Mouse (Mus musculus) heart, embryonic 13.5 days (tissue): ENCODE data around the gene Vamp8. TPM values are rescaled to one million over a fixed set of nuclear protein-coding genes. Genes with fewer than 3 reads are reported as not detected.

Source experiments
- ATAC-seq: fragments of 200-750 bp; cut with Nextera tagmentation; 2 replicates; pipeline ENCODE4 v1.8.0; 2017; ENCODE audit warnings: moderate TSS enrichment; ENCODE audit not compliant: insufficient number of reproducible peaks, low FRiP score, low TSS enrichment; ENCODE audit errors: extremely low read depth
- H3K27ac ChIP-seq: fragments of 300-500 bp; sonication (generic); replicated peaks from 2 replicates; pipeline ENCODE4 v1.5.1; 2015; ENCODE audit warnings: moderate library complexity, mild to moderate bottlenecking, inconsistent platforms
- H3K27me3 ChIP-seq: fragments of 300-500 bp; sonication (generic); replicated peaks from 2 replicates; pipeline ENCODE4 v1.6.1; 2015; ENCODE audit warnings: mild to moderate bottlenecking, inconsistent platforms
- H3K36me3 ChIP-seq: fragments of 300-500 bp; sonication (generic); 2 replicates; pipeline ENCODE4 v1.6.1; 2015; ENCODE audit warnings: mild to moderate bottlenecking, inconsistent platforms
- H3K4me1 ChIP-seq: fragments of 300-500 bp; sonication (generic); 2 replicates; pipeline ENCODE4 v1.6.1; 2015; ENCODE audit warnings: inconsistent platforms
- H3K4me2 ChIP-seq: fragments of 300-500 bp; sonication (generic); 2 replicates; pipeline ENCODE4 v1.6.1; 2015; ENCODE audit warnings: inconsistent platforms, mild to moderate bottlenecking, moderate library complexity
- H3K4me3 ChIP-seq: fragments of 300-500 bp; sonication (generic); 2 replicates; pipeline ENCODE4 v1.5.1; 2015; ENCODE audit warnings: moderate library complexity, mild to moderate bottlenecking, inconsistent platforms
- H3K9ac ChIP-seq: fragments of 300-500 bp; sonication (generic); 2 replicates; pipeline ENCODE4 v1.6.1; 2015; ENCODE audit warnings: inconsistent platforms, mild to moderate bottlenecking, moderate library complexity
- H3K9me3 ChIP-seq: fragments of 300-500 bp; sonication (generic); 2 replicates; pipeline ENCODE4 v1.6.1; 2016; ENCODE audit warnings: inconsistent platforms
- WGBS: fragments of 180-500 bp; shearing (Covaris S2); methylation state at CpG from one replicate; pipeline ENCODE4 v1.1.7; 2015; ENCODE audit warnings: mixed read lengths; 5-methylcytosine and 5-hydroxymethylcytosine counted together
- polyA plus RNA-seq: library from polyadenylated mRNA; unstranded; fragments of >200 nt; fragmentation: Nextera tagmentation; extraction: Ambion mirVana; gene quantifications from 2 replicates; pipeline ENCODE4 v1.2.1, GENCODE M21; 2015

Gene Vamp8
- polyA plus RNA-seq, 1 experiment from 2014 or later: 127 TPM

DNA sequence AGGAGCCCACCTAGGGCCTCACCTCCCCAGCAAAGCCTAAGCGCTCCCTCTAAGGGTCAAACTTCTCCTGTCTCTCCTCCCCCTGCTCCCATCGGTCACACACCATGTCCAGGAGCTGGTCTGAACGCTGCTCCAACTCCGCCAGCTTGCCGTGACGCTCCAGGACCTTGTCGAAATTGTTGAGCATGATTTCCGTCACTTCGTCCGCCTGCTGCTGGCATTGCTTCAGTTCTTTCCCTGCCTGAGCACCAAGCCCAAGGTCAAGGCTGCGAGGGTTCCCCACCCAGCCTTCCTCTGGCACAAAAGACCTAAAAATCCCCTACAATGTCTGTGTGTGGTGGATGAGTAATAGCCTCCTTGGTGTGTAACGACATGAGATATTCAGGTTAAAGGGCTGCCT, 20.4 kb downstream of the Vamp8 start:
- Histone ChIP-seq H3K4me2 (no peak overlapping the region), H3K27me3 (no peaks in the 10 kb centered on the region), H3K27ac (peak overlapping the region; percentile 87), H3K4me3 (no peak overlapping the region), H3K36me3 (peaks cover 15% of the 10 kb centered on the region), H3K9ac (peak overlapping the region; percentile 44; the same call in 1 of the 2 replicates), H3K9me3 (no peaks in the 10 kb centered on the region), H3K4me1 (peaks cover 49% of the 10 kb centered on the region)
- no peak for ATAC-seq
- WGBS: 74% methylated on average over 12 of the region's 12 CpGs

DNA sequence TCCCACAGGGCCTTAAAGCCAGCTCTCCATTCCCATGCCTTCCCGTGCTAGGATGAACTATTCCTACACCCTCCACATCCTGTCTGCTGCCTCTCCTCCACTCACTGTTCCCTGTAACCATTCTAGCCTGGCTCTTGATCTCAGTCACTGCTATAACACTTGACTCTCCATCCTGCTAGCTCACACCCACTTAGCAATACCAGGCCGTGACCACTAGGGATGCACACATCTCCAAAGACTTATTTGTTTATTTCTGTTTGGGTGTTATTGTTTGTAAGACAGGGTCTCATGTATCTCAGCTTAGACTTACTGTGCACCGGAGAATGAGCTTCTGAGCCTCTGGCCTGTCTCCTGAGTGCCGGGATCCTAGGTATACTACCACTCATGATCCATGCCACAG, 20.9 kb downstream of the Vamp8 start:
- no peak overlapping the region for H3K4me2 ChIP-seq
- H3K4me1 ChIP-seq: peaks cover 46% of the 10 kb centered on the region
- 69% methylated on average over 4 of the region's 4 CpGs for WGBS
- no peak overlapping the region for H3K27ac ChIP-seq
- no peaks in the 10 kb centered on the region for H3K27me3 ChIP-seq
- no peak overlapping the region for H3K4me3 ChIP-seq
- no peak overlapping the region for H3K9ac ChIP-seq
- no peaks in the 10 kb centered on the region for H3K9me3 ChIP-seq
- H3K36me3 ChIP-seq: peaks cover 15% of the 10 kb centered on the region
- no peak for ATAC-seq

DNA sequence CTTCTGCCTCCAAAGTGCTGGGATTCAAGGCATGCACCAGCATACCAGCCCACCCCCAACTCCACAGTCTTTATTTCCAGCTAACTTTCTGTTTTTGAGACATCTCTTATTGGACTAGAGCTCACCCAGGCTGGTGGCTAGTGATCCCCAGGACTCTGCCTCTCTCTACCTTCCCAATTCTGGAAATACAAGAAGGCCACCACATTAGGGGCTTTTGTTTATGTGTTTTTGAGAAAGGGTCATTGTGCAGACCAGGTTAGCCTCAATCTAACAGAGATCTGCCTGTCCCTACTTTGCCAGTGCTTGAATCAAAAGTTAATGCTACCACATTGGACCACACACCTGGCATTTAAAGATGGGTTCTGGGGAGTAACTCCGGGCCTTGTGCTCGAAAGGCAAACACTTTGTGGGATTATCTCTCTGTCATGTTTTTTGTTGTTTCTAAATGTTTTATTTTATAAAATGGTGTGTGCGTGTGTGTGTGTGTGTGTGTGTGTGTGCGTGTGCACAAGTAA, 23.0 kb downstream of the Vamp8 start:
- no peak overlapping the region for H3K4me3 ChIP-seq
- H3K4me1 ChIP-seq: peaks cover 26% of the 10 kb centered on the region
- H3K36me3 ChIP-seq: peaks cover 15% of the 10 kb centered on the region
- H3K9ac ChIP-seq: no peak overlapping the region
- H3K9me3 ChIP-seq: no peaks in the 10 kb centered on the region
- H3K4me2 ChIP-seq: no peak overlapping the region
- WGBS: 71% methylated on average over 4 of the region's 4 CpGs
- ATAC-seq: no peak
- H3K27ac ChIP-seq: no peak overlapping the region
- H3K27me3 ChIP-seq: no peaks in the 10 kb centered on the region

DNA sequence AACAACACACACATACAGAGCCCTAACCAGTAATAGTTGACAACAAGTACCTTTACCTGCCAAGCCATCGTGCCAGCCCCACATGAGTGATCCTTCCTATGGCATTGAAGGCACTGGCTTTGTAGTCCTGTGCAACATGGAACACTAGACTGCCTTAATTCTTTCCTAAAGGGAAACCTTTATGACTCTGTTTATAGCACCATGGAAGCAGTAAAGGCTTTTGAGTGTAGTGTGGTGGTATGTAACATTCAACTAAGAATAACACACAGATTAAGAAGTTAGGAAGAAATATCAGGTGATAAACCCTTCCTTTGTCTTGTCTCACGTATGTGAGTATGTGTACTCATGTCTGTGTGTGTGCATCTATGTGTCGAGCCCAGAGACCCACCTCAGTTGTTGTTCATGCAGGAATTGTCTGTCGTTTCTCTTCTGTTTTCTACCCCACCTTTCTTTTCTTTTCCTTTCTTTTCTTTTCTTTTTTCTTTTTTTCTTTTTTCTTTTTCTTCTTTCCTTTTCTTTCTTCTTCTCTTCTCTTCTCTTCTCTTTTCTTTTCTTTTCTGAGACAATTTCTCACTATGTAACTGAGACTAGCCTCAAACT, 23.6 kb downstream of the Vamp8 start, which contains the start of gene Rnf181:
TSS of gene Rnf181 (minus strand) at position 113 of the 600 bp plus-strand sequence.
- Histone ChIP-seq H3K4me1 (peaks cover 21% of the 10 kb centered on the region), H3K9ac (no peak within 1 kb of the TSS), H3K4me3 (no peak within 1 kb of the TSS), H3K4me2 (no peak within 1 kb of the TSS), H3K9me3 (no peaks in the 10 kb centered on the region), H3K36me3 (peaks cover 15% of the 10 kb centered on the region), H3K27ac (no peak within 1 kb of the TSS), H3K27me3 (no peaks in the 10 kb centered on the region)
- WGBS: 70% methylated on average over 4 of the region's 4 CpGs
- no peak for ATAC-seq

DNA sequence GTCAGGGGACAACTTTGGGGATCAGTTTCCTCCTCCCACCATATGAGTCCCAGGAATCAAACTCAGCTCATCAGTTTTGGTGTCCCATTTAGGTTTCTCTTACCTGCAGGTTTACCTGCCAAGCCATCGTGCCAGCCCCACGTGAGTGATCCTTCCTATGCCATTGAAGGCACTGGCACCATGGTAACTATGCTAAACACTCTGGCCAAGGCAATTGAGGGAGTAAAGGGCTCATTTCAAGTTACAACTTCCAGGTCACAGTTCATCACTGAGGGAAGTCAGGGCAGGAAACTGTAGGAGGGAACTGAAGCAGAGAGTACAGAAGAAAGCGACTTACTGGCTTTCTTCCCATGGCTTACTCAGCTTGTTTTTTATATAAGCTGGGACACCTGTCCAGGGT, 24.2 kb downstream of the Vamp8 start:
- 57% methylated on average over 3 of the region's 3 CpGs for WGBS
- H3K9ac ChIP-seq: no peak overlapping the region
- ATAC-seq: no peak

DNA sequence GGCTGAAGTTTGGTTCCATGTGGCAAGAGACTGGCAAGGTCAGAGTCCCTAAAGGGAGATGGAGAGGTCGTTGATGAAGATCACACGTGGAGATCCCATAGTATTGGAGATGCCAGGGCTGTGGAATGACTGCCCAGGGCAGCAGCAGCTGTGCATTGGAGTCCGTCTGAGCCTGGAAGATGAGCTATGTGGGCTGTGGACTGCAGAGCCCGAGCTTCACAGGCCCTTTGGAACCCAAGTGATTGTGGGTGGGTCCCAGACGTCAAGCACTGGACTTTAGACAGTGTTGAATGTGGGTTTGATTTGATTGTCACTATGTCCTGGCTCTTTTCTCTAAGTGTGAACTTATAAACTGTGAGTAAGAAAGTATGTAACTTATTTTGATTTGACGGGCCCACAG, 25.5 kb downstream of the Vamp8 start:
- no peaks in the 10 kb centered on the region for H3K27me3 ChIP-seq
- H3K9me3 ChIP-seq: no peaks in the 10 kb centered on the region
- H3K9ac ChIP-seq: no peak overlapping the region
- ATAC-seq: no peak
- H3K4me2 ChIP-seq: no peak overlapping the region
- 56% methylated on average over 6 of the region's 6 CpGs for WGBS
- peaks cover 20% of the 10 kb centered on the region for H3K4me1 ChIP-seq
- H3K27ac ChIP-seq: no peak overlapping the region
- peaks cover 24% of the 10 kb centered on the region for H3K36me3 ChIP-seq
- H3K4me3 ChIP-seq: no peak overlapping the region

More for the DNA sequence above, 24.2 kb downstream of the Vamp8 start:
- peaks cover 21% of the 10 kb centered on the region for H3K4me1 ChIP-seq
- no peaks in the 10 kb centered on the region for H3K27me3 ChIP-seq
- no peak overlapping the region for H3K4me2 ChIP-seq
- peaks cover 15% of the 10 kb centered on the region for H3K36me3 ChIP-seq
- no peaks in the 10 kb centered on the region for H3K9me3 ChIP-seq
- no peak overlapping the region for H3K27ac ChIP-seq
- no peak overlapping the region for H3K4me3 ChIP-seq

DNA sequence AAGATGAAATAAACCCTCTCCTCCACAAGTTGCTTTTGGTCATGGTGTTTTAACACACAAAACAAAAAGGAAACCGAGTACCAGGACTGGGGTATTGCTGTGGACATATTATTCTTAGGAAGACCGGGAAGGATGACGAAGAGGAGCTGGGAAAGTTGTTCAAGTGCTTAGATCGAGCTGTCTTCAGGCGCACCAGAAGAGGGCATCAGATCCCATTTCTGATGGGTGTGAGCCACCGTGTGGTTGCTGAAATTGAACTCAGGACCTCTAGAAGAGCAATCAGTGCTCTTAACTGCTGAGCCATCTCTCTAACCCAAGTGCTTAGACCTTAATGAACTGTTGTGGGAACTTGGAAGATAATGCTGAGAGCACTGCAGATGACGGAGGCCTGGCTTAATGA, 26.5 kb downstream of the Vamp8 start:
- Histone ChIP-seq H3K27me3 (no peaks in the 10 kb centered on the region), H3K9me3 (no peaks in the 10 kb centered on the region), H3K4me2 (no peak overlapping the region), H3K27ac (no peak overlapping the region), H3K4me1 (peaks cover 17% of the 10 kb centered on the region), H3K4me3 (no peak overlapping the region), H3K9ac (no peak overlapping the region), H3K36me3 (peaks cover 28% of the 10 kb centered on the region)
- ATAC-seq: no peak
- WGBS: 41% methylated on average over 7 of the region's 7 CpGs

DNA sequence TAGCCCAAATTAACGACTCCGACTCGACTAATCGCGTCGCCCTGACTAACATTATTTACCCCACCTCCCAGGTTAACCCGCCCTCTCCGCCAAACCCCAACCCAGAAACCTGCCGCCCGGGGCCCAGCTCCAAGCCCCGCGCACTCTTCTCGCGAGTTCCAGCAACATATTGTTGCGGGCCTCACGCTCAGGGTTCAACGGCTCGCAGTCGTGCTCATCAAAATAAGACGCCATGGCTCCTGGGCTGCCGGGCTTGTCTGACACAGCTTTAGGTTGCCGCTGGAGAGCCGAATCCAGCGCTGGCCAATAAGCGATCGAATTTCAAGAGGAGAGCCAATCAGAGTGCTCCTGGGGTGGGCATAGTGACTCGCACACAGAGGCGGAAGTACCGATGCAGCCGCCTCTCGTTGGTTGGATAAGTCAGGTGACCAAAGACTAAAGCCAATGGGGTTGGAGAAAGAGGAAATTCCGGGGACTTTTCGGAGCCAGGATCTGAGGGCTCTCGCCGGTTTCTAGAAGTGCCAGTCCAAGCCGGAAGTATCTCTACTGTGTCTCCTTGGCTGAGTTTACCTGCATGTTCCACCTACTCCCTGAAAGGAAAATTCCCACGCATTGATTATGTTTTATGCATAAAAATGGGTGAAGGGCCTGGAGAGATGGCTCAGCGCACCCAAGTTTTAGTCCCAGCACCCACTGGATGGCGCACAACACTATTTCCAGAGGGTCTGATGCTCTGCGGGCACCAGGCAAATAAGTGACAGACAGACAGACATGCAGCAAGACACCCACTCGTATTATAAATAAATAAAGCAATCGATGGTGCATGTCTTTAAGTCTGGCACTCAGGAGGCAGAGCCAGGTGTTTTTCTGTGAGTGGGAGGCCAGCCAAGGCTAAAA, 28.1 kb downstream of the Vamp8 start:
- no peaks in the 10 kb centered on the region for H3K9me3 ChIP-seq
- peak overlapping the region; percentile 85 for H3K27ac ChIP-seq
- H3K27me3 ChIP-seq: no peaks in the 10 kb centered on the region
- H3K4me3 ChIP-seq: peak overlapping the region; percentile 75
- under 1% methylated on average over 42 of the region's 42 CpGs for WGBS
- H3K36me3 ChIP-seq: peaks cover 35% of the 10 kb centered on the region
- H3K4me1 ChIP-seq: peaks cover 25% of the 10 kb centered on the region
- peak overlapping the region; percentile 88 for H3K9ac ChIP-seq
- ATAC-seq: peak; percentile 96
- peak overlapping the region; percentile 83 for H3K4me2 ChIP-seq

DNA sequence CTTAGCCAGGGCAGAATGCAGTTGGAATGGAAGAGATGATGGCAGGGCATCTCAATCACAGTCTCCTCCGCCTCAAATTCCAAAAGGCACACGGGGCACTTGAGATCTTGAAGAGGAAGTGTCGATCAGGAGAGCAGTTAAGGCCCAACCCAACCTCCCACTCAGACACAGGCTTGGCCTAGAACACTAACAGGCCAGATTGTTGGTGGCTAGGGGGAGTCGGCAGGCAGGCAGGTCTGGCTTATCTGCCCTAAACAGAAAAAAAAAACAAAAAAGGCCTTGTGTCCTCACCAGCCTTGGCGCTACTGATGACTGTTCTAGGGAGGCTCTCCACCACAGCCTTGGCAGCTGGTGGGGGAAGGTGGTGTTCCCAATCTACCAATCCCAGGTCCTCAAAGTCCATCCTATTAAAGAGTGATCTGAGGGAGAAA, 29.4 kb downstream of the Vamp8 start:
- peaks cover 37% of the 10 kb centered on the region for H3K4me1 ChIP-seq

DNA sequence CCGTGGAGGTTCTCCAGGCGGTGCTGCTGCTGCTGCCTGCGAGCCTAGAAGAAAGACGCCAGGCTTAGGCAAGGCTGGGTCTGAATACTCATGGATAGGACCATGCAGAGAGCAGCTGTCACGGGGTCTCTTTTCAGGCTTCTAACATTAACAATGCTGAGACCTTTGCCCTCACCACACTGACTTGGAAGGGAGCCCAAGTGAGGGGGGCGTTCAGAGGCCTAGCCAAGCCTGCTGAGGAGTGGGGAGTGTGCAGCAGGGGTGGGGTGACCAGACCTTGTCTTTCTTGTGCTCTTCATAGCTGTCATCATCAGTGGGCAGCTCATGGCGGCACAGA, 29.9 kb downstream of the Vamp8 start:
- peak overlapping the region; percentile 75; the same call in 1 of the 2 replicates for H3K4me3 ChIP-seq
- peaks cover 39% of the 10 kb centered on the region for H3K36me3 ChIP-seq
- ATAC-seq: no peak
- H3K9ac ChIP-seq: peak overlapping the region; percentile 88
- no peak overlapping the region for H3K27ac ChIP-seq
- no peaks in the 10 kb centered on the region for H3K9me3 ChIP-seq
- WGBS: 67% methylated on average over 7 of the region's 7 CpGs
- H3K4me2 ChIP-seq: peak overlapping the region; percentile 83; the same call in 1 of the 2 replicates
- peaks cover 42% of the 10 kb centered on the region for H3K4me1 ChIP-seq
- no peaks in the 10 kb centered on the region for H3K27me3 ChIP-seq

More for the DNA sequence above, 29.4 kb downstream of the Vamp8 start:
- no peaks in the 10 kb centered on the region for H3K27me3 ChIP-seq
- H3K4me2 ChIP-seq: peak overlapping the region; percentile 83
- H3K9ac ChIP-seq: peak overlapping the region; percentile 88
- ATAC-seq: no peak
- no peaks in the 10 kb centered on the region for H3K9me3 ChIP-seq
- peak overlapping the region; percentile 75 for H3K4me3 ChIP-seq
- WGBS: 18% methylated on average over 5 of the region's 5 CpGs
- H3K36me3 ChIP-seq: peaks cover 39% of the 10 kb centered on the region
- no peak overlapping the region for H3K27ac ChIP-seq

DNA sequence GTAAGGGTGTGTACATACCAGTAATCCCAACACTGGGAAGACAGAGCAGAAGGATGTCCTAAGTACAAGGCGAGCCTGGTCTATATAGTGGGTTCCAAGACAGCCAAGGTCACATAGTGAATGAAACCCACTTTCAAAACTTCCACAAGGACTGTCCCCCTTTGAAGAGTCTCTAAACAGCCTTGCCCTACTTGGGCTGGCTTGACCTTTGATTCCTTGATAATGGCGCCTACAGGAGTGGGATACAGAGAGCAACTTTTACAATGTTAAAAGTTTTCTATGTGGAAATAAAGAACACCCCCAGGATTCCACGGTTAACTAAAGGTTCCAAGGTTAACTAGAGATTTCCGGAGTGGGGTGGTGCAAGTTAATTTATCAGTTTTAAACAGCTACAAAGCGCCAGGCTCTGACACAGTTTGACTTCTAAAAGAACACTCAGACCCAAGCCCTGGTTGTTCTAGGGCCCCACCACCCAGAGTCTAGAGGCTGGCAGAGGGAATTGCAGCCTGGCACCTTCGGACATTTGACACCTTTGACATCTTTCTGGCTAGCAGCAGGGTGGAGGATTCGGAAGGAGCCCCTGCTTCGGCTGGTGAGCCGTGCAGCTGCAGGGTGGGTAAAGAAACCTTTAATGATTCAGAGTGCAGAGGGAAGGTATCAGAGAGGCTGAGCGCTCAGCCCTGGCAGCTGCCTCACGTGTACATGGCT, 30.5 kb downstream of the Vamp8 start:
- no peaks in the 10 kb centered on the region for H3K27me3 ChIP-seq
- H3K9me3 ChIP-seq: no peaks in the 10 kb centered on the region
- WGBS: 81% methylated on average over 11 of the region's 11 CpGs
- no peak for ATAC-seq
- H3K9ac ChIP-seq: no peak overlapping the region
- peaks cover 39% of the 10 kb centered on the region for H3K36me3 ChIP-seq
- H3K27ac ChIP-seq: no peak overlapping the region
- 0 out of 2 replicates have a peak overlapping the region, but pooled peaks have one; percentile 75 for H3K4me3 ChIP-seq
- peak overlapping the region; percentile 83; the same call in 1 of the 2 replicates for H3K4me2 ChIP-seq
- peaks cover 42% of the 10 kb centered on the region for H3K4me1 ChIP-seq
